21 mouse cellular contexts compared by ENCODE assay signal in genomic region chr10:8512222-8512621, GRCm38 (mm10). TPM values are rescaled to one million over a fixed set of nuclear protein-coding genes. Genes with fewer than 3 reads are reported as not detected.
DNase-seq lines count a peak whose midpoint lies in the region; ATAC-seq and TF ChIP-seq lines count a peak whose summit lies in the region.
"Had no signal": no experiment of that assay in that cellular context is flagged by ENCODE, and none has a peak within 500 bp of the region (broad histone marks: within the 10 kb centered on the region; RNA-seq: fewer than 3 reads in every experiment).

No protein-coding gene starts in this region.

- H3K4me2 ChIP-seq in forebrain, embryonic 14.5 days (ENCODE audit: low read length): no peak overlapping the region
- H3K4me2 ChIP-seq in forebrain, postnatal 0 days (ENCODE audit: low read depth): no peak overlapping the region
- H3K4me2 ChIP-seq in hindbrain, embryonic 13.5 days: no peak overlapping the region
- H3K4me2 ChIP-seq: heart, embryonic 13.5 days; hindbrain, embryonic 15.5 days had no signal

- no peak overlapping the region for H3K9ac ChIP-seq in forebrain, embryonic 14.5 days (ENCODE audit: low read length)
- H3K9ac ChIP-seq in forebrain, postnatal 0 days: no peak overlapping the region
- no peak overlapping the region for H3K9ac ChIP-seq in hindbrain, embryonic 13.5 days
- H3K9ac ChIP-seq: heart, embryonic 13.5 days; hindbrain, embryonic 15.5 days had no signal

- no peak for TF ChIP-seq POLR2A in brain, embryonic 14.5 days (IDR thresholded peaks at IDR 0.05; ENCODE audit: borderline replicate concordance, extremely low read depth, insufficient read depth, insufficient read length, poor library complexity, severe bottlenecking)

- no peak for TF ChIP-seq CTCF in layer of hippocampus, adult 2 months (conservative IDR thresholded peaks at IDR 0.05)
- no peak for TF ChIP-seq CTCF in brain, embryonic 14.5 days (IDR thresholded peaks at IDR 0.05; ENCODE audit: borderline replicate concordance, extremely low read depth, insufficient read depth, insufficient read length)
- TF ChIP-seq CTCF in forebrain, postnatal 0 days (IDR thresholded peaks at IDR 0.05; ENCODE audit: low read depth): no peak

- no peaks in the 10 kb centered on the region for H3K4me1 ChIP-seq in forebrain, embryonic 14.5 days (ENCODE audit: control insufficient read depth, insufficient read depth, low read length)
- H3K4me1 ChIP-seq in forebrain, embryonic 10.5 days: peaks cover 3% of the 10 kb centered on the region
- no peaks in the 10 kb centered on the region for H3K4me1 ChIP-seq in forebrain, postnatal 0 days (ENCODE audit: insufficient read depth)
- H3K4me1 ChIP-seq in hindbrain, embryonic 13.5 days (replicated peaks): peaks cover 1% of the 10 kb centered on the region

- 0 out of 2 replicates have a peak, but pooled peaks cover 6% of the 10 kb centered on the region for H3K27me3 ChIP-seq in forebrain, embryonic 14.5 days (replicated peaks; ENCODE audit: control insufficient read depth, insufficient read depth, low read length)
- H3K27me3 ChIP-seq in forebrain, embryonic 10.5 days (ENCODE audit: poor library complexity, severe bottlenecking): peaks cover 20% of the 10 kb centered on the region
- no peaks in the 10 kb centered on the region for H3K27me3 ChIP-seq in forebrain, postnatal 0 days (ENCODE audit: insufficient read depth, low read length)
- peaks cover 13% of the 10 kb centered on the region for H3K27me3 ChIP-seq in hindbrain, embryonic 13.5 days

- no peaks in the 10 kb centered on the region for H3K36me3 ChIP-seq in forebrain, embryonic 14.5 days (ENCODE audit: control insufficient read depth, insufficient read depth, low read length)
- no peaks in the 10 kb centered on the region for H3K36me3 ChIP-seq in forebrain, embryonic 10.5 days (replicated peaks)
- no peaks in the 10 kb centered on the region for H3K36me3 ChIP-seq in forebrain, postnatal 0 days (ENCODE audit: insufficient read depth)
- H3K36me3 ChIP-seq in hindbrain, embryonic 13.5 days: no peaks in the 10 kb centered on the region
- H3K36me3 ChIP-seq: heart, embryonic 13.5 days; hindbrain, embryonic 15.5 days had no signal

- DNase-seq in forebrain, embryonic 14.5 days (ENCODE audit: low spot score): peak; percentile 54
- no peak for DNase-seq in forebrain, embryonic 10.5 days (ENCODE audit: extremely low spot score, low spot score)
- DNase-seq in layer of hippocampus, adult 2 months (ENCODE audit: low spot score in 2 of 2): peak in 1 of 2 experiments; percentile 57
- DNase-seq in layer of hippocampus, postnatal 10 days (ENCODE audit: low spot score in 2 of 2): no peak
- peak; percentile 51 for DNase-seq in brain, embryonic 14.5 days (ENCODE audit: low read depth)
- peak; percentile 42 for DNase-seq in forebrain, postnatal 0 days
- DNase-seq in heart, adult 18-20 months: no peak
- DNase-seq: adrenal gland, adult 8-10 months; adrenal gland, postnatal 25 days; cerebellum, adult 11 months; cerebellum, postnatal 14 days; gastrocnemius, adult 2 months; gastrocnemius, postnatal 14 days; heart, postnatal 14 days; heart, postnatal 4 days; kidney, adult 2 months had no signal

- H3K27ac ChIP-seq in forebrain, embryonic 14.5 days (ENCODE audit: low read depth, low read length): no peak overlapping the region
- H3K27ac ChIP-seq in forebrain, embryonic 10.5 days: no peak overlapping the region
- peak overlapping the region; percentile 60 for H3K27ac ChIP-seq in layer of hippocampus, adult 2 months
- no peak overlapping the region for H3K27ac ChIP-seq in forebrain, postnatal 0 days (ENCODE audit: low read depth, low read length)
- no peak overlapping the region for H3K27ac ChIP-seq in hindbrain, embryonic 13.5 days
- H3K27ac ChIP-seq: gastrocnemius, adult 2 months; heart, embryonic 13.5 days; hindbrain, embryonic 15.5 days had no signal

- no peak overlapping the region for H3K4me3 ChIP-seq in forebrain, embryonic 14.5 days (ENCODE audit: low read depth, low read length)
- H3K4me3 ChIP-seq in forebrain, embryonic 10.5 days: no peak overlapping the region
- no peak overlapping the region; the same call in 1 of the 2 replicates for H3K4me3 ChIP-seq in layer of hippocampus, adult 2 months
- no peak overlapping the region for H3K4me3 ChIP-seq in forebrain, postnatal 0 days (ENCODE audit: low read depth, low read length)
- H3K4me3 ChIP-seq in hindbrain, embryonic 13.5 days: no peak overlapping the region
- H3K4me3 ChIP-seq: gastrocnemius, adult 2 months; heart, embryonic 13.5 days; hindbrain, embryonic 15.5 days had no signal

- H3K9me3 ChIP-seq in forebrain, embryonic 14.5 days (replicated peaks; ENCODE audit: control insufficient read depth, low read length): no peaks in the 10 kb centered on the region
- H3K9me3 ChIP-seq in forebrain, embryonic 10.5 days: no peaks in the 10 kb centered on the region
- H3K9me3 ChIP-seq in forebrain, postnatal 0 days (ENCODE audit: low read length): no peaks in the 10 kb centered on the region
- H3K9me3 ChIP-seq in hindbrain, embryonic 13.5 days: no peaks in the 10 kb centered on the region
- H3K9me3 ChIP-seq: heart, embryonic 13.5 days; hindbrain, embryonic 15.5 days had no signal

- no peak; the same call in 1 of the 2 replicates for ATAC-seq in forebrain, embryonic 14.5 days
- peak; percentile 57 for ATAC-seq in forebrain, postnatal 0 days
- ATAC-seq in hindbrain, embryonic 13.5 days (ENCODE audit: low FRiP score): no peak
- ATAC-seq: activated CD4-positive, CD25-positive, alpha-beta regulatory T cell, adult 4 months; intestine, postnatal 0 days had no signal

- 87% methylated on average over 6 of the region's 6 CpGs for WGBS in forebrain, embryonic 14.5 days
- WGBS in forebrain, embryonic 10.5 days: 91% methylated on average over 6 of the region's 6 CpGs
- 65% methylated on average over 6 of the region's 6 CpGs for WGBS in forebrain, postnatal 0 days
- WGBS in hindbrain, embryonic 13.5 days: 84% methylated on average over 6 of the region's 6 CpGs

RNA-seq across cellular contexts. Expression of gene Ust, which starts 6.4 kb away (rescaled TPM):
- 5.8 and 6.8 TPM in 2 replicates for polyA plus RNA-seq in forebrain, embryonic 14.5 days (2014; fragmentation: Nextera tagmentation; extraction: Ambion mirVana)
- polyA plus RNA-seq in forebrain, embryonic 10.5 days (2016; fragmentation: Nextera tagmentation; extraction: Ambion mirVana): 2.2 TPM in 2 replicates
- 10 to 100 TPM; 62.3 to 64.1 TPM for total RNA-seq in layer of hippocampus, adult 2 months (2021)
- total RNA-seq in layer of hippocampus, postnatal 10 days (2021): 10 to 100 TPM; 50.0 to 52.6 TPM
- 3.7 and 4.4 TPM in 2 replicates for polyA plus RNA-seq in brain, embryonic 14.5 days (2012; rRNA removed)
- 8.9 and 9.6 TPM in 2 replicates for total RNA-seq in forebrain, postnatal 0 days (2014; rRNA removed)
- polyA plus RNA-seq in forebrain, postnatal 0 days (2015; fragmentation: Nextera tagmentation; extraction: Ambion mirVana): 5.2 and 5.7 TPM in 2 replicates
- total RNA-seq in heart, adult 18-20 months (2021): 1 to 10 TPM; 1.1 to 1.9 TPM
- 4.1 and 4.5 TPM in 2 replicates for polyA plus RNA-seq in hindbrain, embryonic 13.5 days (2015; fragmentation: Nextera tagmentation; extraction: Ambion mirVana)

Comparison
In these comparisons a context has a peak if more than half of its experiments do, and no peak if none do; other contexts are left out.
1. DNase-seq: peak in forebrain, embryonic 14.5 days (single experiment), brain, embryonic 14.5 days (single experiment) and forebrain, postnatal 0 days (single experiment); none in forebrain, embryonic 10.5 days (single experiment), layer of hippocampus, postnatal 10 days (0 of 2) and heart, adult 18-20 months (0 of 2).